In genomic region chr7:40065526-40065925, GRCm38 (mm10) we compare ENCODE assay signal across 18 mouse cellular contexts.
DNase-seq lines count a peak whose midpoint lies in the region; ATAC-seq lines count a peak whose summit lies in the region.
"Had no signal": no experiment of that assay in that cellular context is flagged by ENCODE, and none has a peak within 500 bp of the region (broad histone marks: within the 10 kb centered on the region; RNA-seq: fewer than 3 reads in every experiment).

No protein-coding gene starts in this region.

- H3K36me3 ChIP-seq in heart, embryonic 10.5 days, result no peaks in the 10 kb centered on the region
- H3K36me3 ChIP-seq: embryonic facial prominence, embryonic 13.5 days; heart, embryonic 13.5 days; midbrain, embryonic 15.5 days; neural tube, embryonic 15.5 days had no signal

- H3K4me3 ChIP-seq in heart, embryonic 10.5 days, result no peak overlapping the region
- H3K4me3 ChIP-seq: embryonic facial prominence, embryonic 13.5 days; heart, embryonic 13.5 days; megakaryocyte, embryonic 14.5 days; midbrain, embryonic 15.5 days; neural tube, embryonic 15.5 days had no signal

- no peaks in the 10 kb centered on the region for H3K4me1 ChIP-seq in heart, embryonic 10.5 days
- H3K4me1 ChIP-seq: embryonic facial prominence, embryonic 13.5 days; heart, embryonic 13.5 days; megakaryocyte, embryonic 14.5 days; midbrain, embryonic 15.5 days; neural tube, embryonic 15.5 days had no signal

- H3K27me3 ChIP-seq in heart, embryonic 10.5 days (ENCODE audit: insufficient read depth, poor library complexity, severe bottlenecking), result no peaks in the 10 kb centered on the region
- H3K27me3 ChIP-seq: embryonic facial prominence, embryonic 13.5 days; heart, embryonic 13.5 days; megakaryocyte, embryonic 14.5 days; midbrain, embryonic 15.5 days; neural tube, embryonic 15.5 days had no signal

- H3K9me3 ChIP-seq in heart, embryonic 10.5 days, result no peaks in the 10 kb centered on the region
- H3K9me3 ChIP-seq: embryonic facial prominence, embryonic 13.5 days; megakaryocyte, embryonic 14.5 days; midbrain, embryonic 15.5 days; neural tube, embryonic 15.5 days had no signal

- no peak overlapping the region for H3K27ac ChIP-seq in heart, embryonic 10.5 days
- H3K27ac ChIP-seq: embryonic facial prominence, embryonic 13.5 days; heart, embryonic 13.5 days; midbrain, embryonic 15.5 days; neural tube, embryonic 15.5 days had no signal

- WGBS in heart, embryonic 10.5 days, result 52% methylated on average over 6 of the region's 6 CpGs

- peak; percentile 53 to 71 for DNase-seq in heart, adult 18-20 months
- DNase-seq in heart, embryonic 10.5 days (ENCODE audit: low spot score), result no peak
- DNase-seq in lung, postnatal 25 days (ENCODE audit: low spot score), result peak; percentile 8
- DNase-seq in lung, postnatal 14 days, result no peak
- DNase-seq in 3T3-L1 (ENCODE audit: low read depth, low spot score), result peak; percentile 16
- DNase-seq in heart, adult 8-10 months (ENCODE audit: low spot score), result peak; percentile 48
- no peak for DNase-seq in cerebellum, adult 11 months
- DNase-seq: adrenal gland, adult 2 months; cerebellum, adult 9-11 months; kidney, adult 18-20 months; right cerebral cortex, adult 18-20 months had no signal

- no peak for ATAC-seq in granulocyte monocyte progenitor cell, adult 5-6 weeks (replicated peaks; ENCODE audit: poor library complexity, severe bottlenecking)
- ATAC-seq: forebrain, embryonic 16.5 days; midbrain, embryonic 15.5 days had no signal

Comparison
In these comparisons a context has a peak if more than half of its experiments do, and no peak if none do; other contexts are left out.
1. DNase-seq: peak in heart, adult 18-20 months (2 of 2), lung, postnatal 25 days (single experiment), 3T3-L1 (single experiment) and heart, adult 8-10 months (single experiment); none in heart, embryonic 10.5 days (single experiment), lung, postnatal 14 days (single experiment) and cerebellum, adult 11 months (single experiment).